Mouse (Mus musculus) megakaryocyte-erythroid progenitor cell, adult 5-6 weeks (primary cell): ENCODE results near the gene Usp17lc. TPM values are rescaled to one million over a fixed set of nuclear protein-coding genes. Genes with fewer than 3 reads are reported as not detected.
"Not testable (repeated sequence)": the region's sequence is repeated elsewhere in the genome, so short reads cannot be mapped to it uniquely, and the experiment has no call there.

Source experiments
- ATAC-seq: replicated peaks from 2 replicates; pipeline ENCODE4 v1.8.0; 2016; ENCODE audit warnings: mild to moderate bottlenecking, inconsistent platforms; ENCODE audit not compliant: severe bottlenecking, poor library complexity, low FRiP score, low TSS enrichment
- total RNA-seq, 2 experiments: library from RNA; stranded (forward) in 1 of 2; stranded (reverse) in 1 of 2; fragments of 200-1000, 215-1000 nt in 1 of 2; fragments of >200 nt in 1 of 2; fragmentation: Nextera tagmentation in 1 of 2; gene quantifications; 2 replicates each; pipeline ENCODE4 v1.2.3; 2014 to 2017

Usp17lc gene
- not detected in 2 replicates for total RNA-seq (2014; fragmentation: Nextera tagmentation)
- total RNA-seq (2017) = not detected in 2 replicates

DNA sequence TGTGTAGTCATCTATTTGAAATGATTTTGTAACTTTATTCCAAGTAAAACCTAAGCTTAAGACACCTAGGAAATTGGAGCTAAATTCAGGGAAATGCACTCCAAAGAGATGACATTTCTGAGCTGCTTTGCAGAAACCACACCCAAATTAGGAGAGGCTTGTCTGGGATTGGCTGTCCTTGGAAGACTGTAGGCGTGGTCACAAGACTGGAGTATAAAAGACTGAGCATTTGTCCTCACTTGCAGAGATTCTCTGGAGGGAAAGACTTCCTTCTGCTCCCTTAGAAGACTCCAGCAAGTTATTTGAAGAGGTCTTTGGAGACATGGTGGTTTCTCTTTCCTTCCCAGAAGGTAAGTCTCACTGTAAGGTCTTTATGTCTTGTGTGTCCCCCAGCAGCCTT, at the start of gene Usp17lc:
Gene Usp17lc (plus strand): TSS at position 301 of the 400 bp plus-strand sequence.
- ATAC-seq = not testable (repeated sequence)

DNA sequence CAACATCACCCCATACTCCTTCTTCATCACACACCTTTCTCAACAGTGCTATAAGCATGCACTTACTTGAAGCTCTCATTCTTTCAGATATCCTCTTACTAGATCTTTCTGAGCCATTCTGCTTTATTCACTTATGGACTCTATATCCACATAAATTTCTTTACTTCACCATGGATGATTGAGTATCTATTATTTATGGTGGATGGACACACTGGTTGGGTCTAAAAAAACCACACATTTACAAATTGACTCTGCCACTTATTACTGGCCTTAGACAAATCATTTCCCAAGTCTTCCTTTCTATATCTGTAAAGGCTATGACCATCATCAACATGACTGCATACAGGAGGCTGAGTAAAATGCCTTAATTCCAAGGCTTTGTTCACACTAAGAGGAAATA, 28.8 kb upstream of the Usp17lc start, which contains the start of gene Olfr603:
Gene Olfr603 (minus strand): TSS at position 101 of the 400 bp plus-strand sequence.
- no peak for ATAC-seq

GRCm38 (mm10) chr7:103397758-103398157, 17.1 kb upstream of the Usp17lc start:
- ATAC-seq = no peak

DNA sequence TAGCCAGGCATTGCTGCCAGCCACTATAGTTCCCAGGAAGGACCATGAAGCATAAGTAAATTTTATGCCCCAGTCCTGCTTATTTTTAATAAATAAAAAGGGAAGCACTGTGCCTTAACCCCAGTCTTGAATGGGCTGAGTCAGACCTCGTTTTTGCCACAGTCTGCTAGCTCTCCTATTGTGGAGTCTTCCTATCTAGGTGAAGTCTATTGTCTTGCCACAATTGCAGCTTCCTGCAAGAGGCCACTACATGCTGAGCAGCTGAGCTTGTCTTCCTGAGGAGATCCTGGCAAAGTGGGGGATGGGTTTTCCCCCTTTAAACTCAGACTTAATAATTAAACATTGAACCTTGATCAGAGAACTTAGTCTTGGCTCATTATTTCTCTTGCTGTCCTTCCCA, 15.9 kb upstream of the Usp17lc start:
- ATAC-seq = no peak

DNA sequence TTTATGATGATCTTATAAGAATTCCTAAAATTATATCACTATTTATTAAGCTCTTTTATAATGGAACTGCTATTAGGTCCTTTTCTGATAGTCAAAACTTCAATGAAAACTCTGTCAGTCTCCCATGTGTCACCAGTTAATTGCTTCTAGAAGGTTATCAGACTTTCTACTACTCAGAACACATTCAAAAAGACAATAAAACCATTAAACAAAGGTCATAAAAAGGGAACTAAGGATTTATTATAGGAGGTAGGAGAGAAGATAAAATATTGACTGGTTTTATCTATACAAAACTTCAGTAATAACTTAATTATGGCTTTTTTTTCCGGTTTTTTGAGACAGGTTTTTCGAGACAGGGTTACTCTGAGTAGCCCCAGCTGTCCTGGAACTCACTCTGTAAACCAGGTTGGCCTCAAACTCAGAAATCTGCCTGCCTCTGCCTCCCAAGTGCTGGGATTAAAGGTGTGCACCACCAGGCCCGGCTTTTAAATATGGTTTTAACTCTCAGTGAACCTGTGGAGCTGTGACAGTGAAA, 8.3 kb upstream of the Usp17lc start:
- ATAC-seq = not testable (repeated sequence)

GRCm38 (mm10) chr7:103445339-103445738, 30.5 kb downstream of the Usp17lc start, which contains the start of gene Olfr605:
Olfr605 (minus strand) TSS chr7:103445439.
- ATAC-seq = no peak

DNA sequence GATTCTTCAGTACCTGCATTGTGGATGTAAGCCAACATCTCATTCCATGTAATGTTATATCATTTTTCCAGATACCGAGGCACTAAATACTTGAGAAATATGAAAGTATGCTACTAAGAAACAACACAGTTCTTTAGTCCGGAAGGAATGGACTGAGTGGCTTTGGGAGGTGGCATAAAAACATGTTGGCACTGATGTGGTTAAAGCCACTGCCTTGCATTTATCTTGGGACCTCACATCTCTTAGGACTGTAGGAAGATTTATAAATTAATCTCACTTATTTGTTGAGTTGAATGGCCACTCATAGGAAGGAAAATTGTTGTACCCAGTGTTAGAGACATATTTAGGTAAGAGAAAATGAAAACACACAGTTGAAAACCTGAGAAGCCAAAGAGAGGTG, 33.9 kb downstream of the Usp17lc start, which contains the start of gene Olfr606:
Gene Olfr606 (plus strand): TSS at position 301 of the 400 bp plus-strand sequence.
- ATAC-seq = no peak

- no peak for ATAC-seq
These were observed 45.7 kb downstream of the Usp17lc start for GRCm38 (mm10) chr7:103460590-103460989.

Other genes starting within 250 kb of the Usp17lc start
- gene Olfr591, start 236.7 kb upstream of the Usp17lc start, total RNA-seq (2014; fragmentation: Nextera tagmentation) = not detected in 2 replicates
- gene Olfr591, start 236.7 kb upstream of the Usp17lc start, total RNA-seq (2017) = not detected in 2 replicates
- not detected in 2 replicates for gene Olfr592, start 230.3 kb upstream of the Usp17lc start, total RNA-seq (2014; fragmentation: Nextera tagmentation)
- not detected in 2 replicates for gene Olfr592, start 230.3 kb upstream of the Usp17lc start, total RNA-seq (2017)
- gene Olfr593, start 203.2 kb upstream of the Usp17lc start, total RNA-seq (2014; fragmentation: Nextera tagmentation) = not detected in 2 replicates
- gene Olfr593, start 203.2 kb upstream of the Usp17lc start, total RNA-seq (2017) = not detected in 2 replicates
- gene Olfr594, start 198.1 kb upstream of the Usp17lc start, total RNA-seq (2014; fragmentation: Nextera tagmentation) = not detected in 2 replicates
- gene Olfr594, start 198.1 kb upstream of the Usp17lc start, total RNA-seq (2017) = not detected in 2 replicates
- not detected in 2 replicates for gene Usp17ld, start 162.6 kb upstream of the Usp17lc start, total RNA-seq (2014; fragmentation: Nextera tagmentation)
- not detected in 2 replicates for gene Usp17ld, start 162.6 kb upstream of the Usp17lc start, total RNA-seq (2017)
- not detected in 2 replicates for gene Olfr596, start 109.4 kb upstream of the Usp17lc start, total RNA-seq (2014; fragmentation: Nextera tagmentation)
- not detected in 2 replicates for gene Olfr596, start 109.4 kb upstream of the Usp17lc start, total RNA-seq (2017)
- gene Olfr597, start 98.8 kb upstream of the Usp17lc start, total RNA-seq (2014; fragmentation: Nextera tagmentation) = not detected in 2 replicates
- not detected in 2 replicates for gene Olfr597, start 98.8 kb upstream of the Usp17lc start, total RNA-seq (2017)
- not detected in 2 replicates for gene Olfr598, start 91.5 kb upstream of the Usp17lc start, total RNA-seq (2014; fragmentation: Nextera tagmentation)
- gene Olfr598, start 91.5 kb upstream of the Usp17lc start, total RNA-seq (2017) = not detected in 2 replicates
- not detected in 2 replicates for gene Olfr599, start 79.2 kb upstream of the Usp17lc start, total RNA-seq (2014; fragmentation: Nextera tagmentation)
- not detected in 2 replicates for gene Olfr599, start 79.2 kb upstream of the Usp17lc start, total RNA-seq (2017)
- gene Olfr600, start 65.4 kb upstream of the Usp17lc start, total RNA-seq (2014; fragmentation: Nextera tagmentation) = not detected in 2 replicates
- gene Olfr600, start 65.4 kb upstream of the Usp17lc start, total RNA-seq (2017) = not detected in 2 replicates
- gene Olfr601, start 52.4 kb upstream of the Usp17lc start, total RNA-seq (2014; fragmentation: Nextera tagmentation) = not detected in 2 replicates
- gene Olfr601, start 52.4 kb upstream of the Usp17lc start, total RNA-seq (2017) = not detected in 2 replicates
- gene Olfr603, start 28.9 kb upstream of the Usp17lc start, total RNA-seq (2014; fragmentation: Nextera tagmentation) = not detected in 2 replicates
- gene Olfr603, start 28.9 kb upstream of the Usp17lc start, total RNA-seq (2017) = not detected in 2 replicates
- not detected in 2 replicates for gene Olfr605, start 30.4 kb downstream of the Usp17lc start, total RNA-seq (2014; fragmentation: Nextera tagmentation)
- not detected in 2 replicates for gene Olfr605, start 30.4 kb downstream of the Usp17lc start, total RNA-seq (2017)
- not detected in 2 replicates for gene Olfr606, start 34.0 kb downstream of the Usp17lc start, total RNA-seq (2014; fragmentation: Nextera tagmentation)
- not detected in 2 replicates for gene Olfr606, start 34.0 kb downstream of the Usp17lc start, total RNA-seq (2017)
- not detected in 2 replicates for gene Olfr607, start 49.1 kb downstream of the Usp17lc start, total RNA-seq (2014; fragmentation: Nextera tagmentation)
- not detected in 2 replicates for gene Olfr607, start 49.1 kb downstream of the Usp17lc start, total RNA-seq (2017)
- not detected in 2 replicates for gene Olfr608, start 54.8 kb downstream of the Usp17lc start, total RNA-seq (2014; fragmentation: Nextera tagmentation)
- gene Olfr608, start 54.8 kb downstream of the Usp17lc start, total RNA-seq (2017) = not detected in 2 replicates
- gene Olfr609, start 83.0 kb downstream of the Usp17lc start, total RNA-seq (2014; fragmentation: Nextera tagmentation) = not detected in 2 replicates
- not detected in 2 replicates for gene Olfr609, start 83.0 kb downstream of the Usp17lc start, total RNA-seq (2017)
- not detected in 2 replicates for gene Olfr610, start 97.0 kb downstream of the Usp17lc start, total RNA-seq (2014; fragmentation: Nextera tagmentation)
- gene Olfr610, start 97.0 kb downstream of the Usp17lc start, total RNA-seq (2017) = not detected in 2 replicates
- not detected in 2 replicates for gene Olfr611, start 105.8 kb downstream of the Usp17lc start, total RNA-seq (2014; fragmentation: Nextera tagmentation)
- not detected in 2 replicates for gene Olfr611, start 105.8 kb downstream of the Usp17lc start, total RNA-seq (2017)
- not detected in 2 replicates for gene Olfr612, start 127.6 kb downstream of the Usp17lc start, total RNA-seq (2014; fragmentation: Nextera tagmentation)
- not detected in 2 replicates for gene Olfr612, start 127.6 kb downstream of the Usp17lc start, total RNA-seq (2017)
- gene Olfr613, start 133.0 kb downstream of the Usp17lc start, total RNA-seq (2014; fragmentation: Nextera tagmentation) = not detected in 2 replicates
- gene Olfr613, start 133.0 kb downstream of the Usp17lc start, total RNA-seq (2017) = not detected in 2 replicates
- gene Olfr615, start 141.0 kb downstream of the Usp17lc start, total RNA-seq (2014; fragmentation: Nextera tagmentation) = not detected in 2 replicates
- gene Olfr615, start 141.0 kb downstream of the Usp17lc start, total RNA-seq (2017) = not detected in 2 replicates
- not detected in 2 replicates for gene Olfr616, start 154.1 kb downstream of the Usp17lc start, total RNA-seq (2014; fragmentation: Nextera tagmentation)
- not detected in 2 replicates for gene Olfr616, start 154.1 kb downstream of the Usp17lc start, total RNA-seq (2017)
- gene Olfr617, start 158.0 kb downstream of the Usp17lc start, total RNA-seq (2014; fragmentation: Nextera tagmentation) = not detected in 2 replicates
- not detected in 2 replicates for gene Olfr617, start 158.0 kb downstream of the Usp17lc start, total RNA-seq (2017)
- gene Olfr618, start 175.0 kb downstream of the Usp17lc start, total RNA-seq (2014; fragmentation: Nextera tagmentation) = not detected in 2 replicates
- gene Olfr618, start 175.0 kb downstream of the Usp17lc start, total RNA-seq (2017) = not detected in 2 replicates
- not detected in 2 replicates for gene Olfr619, start 185.5 kb downstream of the Usp17lc start, total RNA-seq (2014; fragmentation: Nextera tagmentation)
- not detected in 2 replicates for gene Olfr619, start 185.5 kb downstream of the Usp17lc start, total RNA-seq (2017)
- gene Olfr620, start 197.5 kb downstream of the Usp17lc start, total RNA-seq (2014; fragmentation: Nextera tagmentation) = not detected in 2 replicates
- not detected in 2 replicates for gene Olfr620, start 197.5 kb downstream of the Usp17lc start, total RNA-seq (2017)
- not detected in 2 replicates for gene Olfr622, start 227.6 kb downstream of the Usp17lc start, total RNA-seq (2014; fragmentation: Nextera tagmentation)
- not detected in 2 replicates for gene Olfr622, start 227.6 kb downstream of the Usp17lc start, total RNA-seq (2017)
- not detected in 2 replicates for gene Olfr623, start 248.6 kb downstream of the Usp17lc start, total RNA-seq (2014; fragmentation: Nextera tagmentation)
- gene Olfr623, start 248.6 kb downstream of the Usp17lc start, total RNA-seq (2017) = not detected in 2 replicates